Mouse (Mus musculus) thymus, postnatal 4 days (tissue): Measurements from ENCODE around the gene Nop53.
A peak's percentile ranks its signal among the peaks of the same experiment; 100 is the strongest.

Source experiments
- DNase-seq: peaks from one replicate; pipeline ENCODE4 v3.0.0; 2021

Gene Nop53

DNA sequence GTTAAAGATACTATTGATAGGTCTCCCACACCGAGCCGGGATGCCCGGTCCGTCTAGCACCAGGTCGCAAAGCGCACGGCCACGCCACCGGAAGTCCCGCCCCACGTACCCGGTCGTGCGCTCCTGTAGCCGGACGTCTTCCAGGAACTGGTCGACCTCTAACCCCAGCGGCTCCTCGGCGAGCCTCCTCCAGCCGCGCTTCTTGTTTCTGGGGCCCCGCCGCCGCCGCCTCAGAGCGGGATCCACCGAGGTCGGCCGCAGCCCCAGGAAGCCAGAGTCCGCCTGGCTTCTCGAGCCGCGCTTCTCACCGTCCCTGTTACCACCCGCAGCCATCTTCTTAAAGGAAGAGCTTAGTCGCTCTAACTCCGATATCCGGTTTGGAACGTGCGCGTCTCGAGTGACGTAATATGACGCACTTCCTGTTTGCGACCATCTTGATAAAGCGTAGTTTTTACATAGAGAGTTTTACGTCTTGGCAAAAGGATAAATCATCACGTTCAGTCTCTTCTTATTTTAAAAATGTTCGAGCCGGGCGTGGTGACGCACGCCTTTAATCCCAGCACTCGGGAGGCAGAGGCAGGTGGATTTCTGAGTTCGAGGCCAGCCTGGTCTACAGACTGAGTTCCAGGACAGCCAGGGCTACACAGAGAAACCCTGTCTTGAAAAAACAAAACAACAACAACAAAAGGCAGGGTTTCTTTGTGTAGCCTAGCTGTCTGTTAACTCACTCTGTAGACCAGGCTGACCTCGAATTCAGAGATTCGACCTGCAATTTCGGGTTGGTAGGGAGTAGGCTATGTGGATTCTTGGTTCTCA is at the start of gene Nop53:
Gene Nop53, minus strand, starts transcription at position 354 of the 816 bp plus-strand sequence.
- DNase-seq, result peak; percentile 89

DNA sequence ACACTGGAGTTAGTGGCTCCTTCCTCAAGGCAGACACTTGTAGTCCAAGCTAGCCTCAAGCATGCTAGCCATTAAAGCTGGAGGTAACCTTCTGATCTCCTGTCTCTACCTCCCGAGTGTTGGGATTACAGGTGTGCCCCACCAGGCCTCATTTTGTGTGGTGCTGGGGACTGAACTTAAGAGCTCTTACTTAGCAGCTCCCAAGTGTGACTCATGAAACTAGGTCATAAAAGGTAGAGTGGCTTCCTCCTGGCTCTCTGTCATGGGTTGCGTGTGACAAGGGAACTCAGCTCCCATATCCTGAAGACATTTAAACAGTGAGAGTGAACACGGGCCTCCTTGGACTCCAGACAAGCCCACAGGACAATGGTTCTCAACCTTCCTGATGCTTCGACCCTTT is 47.9 kb upstream of the Nop53 start:
- DNase-seq, result no peak

DNA sequence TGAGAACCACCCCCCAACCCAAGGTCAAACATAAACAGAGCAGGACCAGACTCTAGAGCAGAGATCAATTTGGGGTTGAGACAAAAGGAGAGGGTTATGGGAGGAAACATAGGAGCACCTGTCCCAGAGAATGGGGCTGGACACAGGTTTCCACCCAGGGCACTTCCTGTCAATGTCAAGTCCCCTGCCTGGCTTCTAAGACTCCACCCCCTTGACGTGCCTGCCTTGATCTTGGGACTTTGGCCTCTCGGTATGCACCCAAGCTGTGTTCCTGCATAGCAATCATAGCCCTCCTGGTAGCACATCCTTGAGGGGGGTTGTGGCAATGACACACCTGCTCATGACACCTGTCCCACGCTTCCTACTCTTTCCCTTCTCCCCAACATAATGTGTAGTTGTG is 47.3 kb upstream of the Nop53 start:
- DNase-seq, result no peak

DNA sequence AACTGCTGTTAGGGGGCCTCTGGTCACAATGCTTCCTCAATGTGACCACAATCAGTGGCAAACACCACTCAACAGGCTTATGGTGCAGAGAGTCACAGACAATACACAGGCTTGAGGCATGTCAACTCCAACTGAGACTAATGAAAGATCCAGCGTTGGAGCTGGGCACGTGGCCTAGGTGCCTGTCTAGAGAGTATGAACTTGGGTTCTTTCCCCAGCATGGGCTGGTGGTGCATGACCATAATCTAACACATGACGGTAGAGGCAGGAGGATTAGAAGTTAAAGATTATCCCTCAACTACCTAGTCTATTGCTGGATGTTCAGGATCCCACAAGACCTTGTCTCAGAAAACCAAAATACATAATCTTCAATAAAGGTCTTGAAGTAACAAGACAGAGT is 45.9 kb upstream of the Nop53 start:
- no peak for DNase-seq

DNA sequence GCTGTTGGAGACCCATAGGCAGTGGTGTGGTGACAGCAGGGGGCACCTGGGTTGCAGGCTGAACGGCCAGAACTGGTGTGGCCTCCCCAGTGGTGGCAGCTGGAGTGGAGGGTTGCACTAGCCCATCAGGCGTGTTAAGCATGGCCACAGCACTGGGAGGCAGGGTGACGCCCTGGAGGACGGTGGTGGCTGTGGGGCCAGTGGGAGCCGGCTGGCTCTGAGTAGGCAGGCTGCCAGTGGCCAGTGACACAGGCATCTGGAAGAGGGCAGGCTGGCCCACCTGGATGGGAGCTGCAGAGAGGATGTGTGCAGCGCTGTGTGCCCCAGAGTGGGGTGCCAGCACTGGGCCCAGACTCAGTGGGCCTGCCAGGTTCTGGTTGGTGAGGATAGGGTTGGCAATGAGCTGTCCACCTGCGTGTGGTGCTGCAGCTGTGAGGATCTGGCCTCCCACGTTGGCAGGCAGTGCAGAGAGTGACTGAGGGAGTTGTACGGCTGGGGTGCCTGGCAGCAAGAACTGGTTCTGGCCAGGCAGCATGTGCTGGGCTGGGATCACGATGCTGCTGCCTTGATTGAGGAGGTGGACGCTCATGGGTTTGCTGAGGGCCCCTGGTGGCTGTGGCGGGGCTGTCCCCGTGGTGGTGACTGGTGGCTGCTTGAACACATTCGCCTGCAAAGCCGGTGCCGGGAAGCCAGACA is 41.9 kb upstream of the Nop53 start:
- no peak for DNase-seq

DNA sequence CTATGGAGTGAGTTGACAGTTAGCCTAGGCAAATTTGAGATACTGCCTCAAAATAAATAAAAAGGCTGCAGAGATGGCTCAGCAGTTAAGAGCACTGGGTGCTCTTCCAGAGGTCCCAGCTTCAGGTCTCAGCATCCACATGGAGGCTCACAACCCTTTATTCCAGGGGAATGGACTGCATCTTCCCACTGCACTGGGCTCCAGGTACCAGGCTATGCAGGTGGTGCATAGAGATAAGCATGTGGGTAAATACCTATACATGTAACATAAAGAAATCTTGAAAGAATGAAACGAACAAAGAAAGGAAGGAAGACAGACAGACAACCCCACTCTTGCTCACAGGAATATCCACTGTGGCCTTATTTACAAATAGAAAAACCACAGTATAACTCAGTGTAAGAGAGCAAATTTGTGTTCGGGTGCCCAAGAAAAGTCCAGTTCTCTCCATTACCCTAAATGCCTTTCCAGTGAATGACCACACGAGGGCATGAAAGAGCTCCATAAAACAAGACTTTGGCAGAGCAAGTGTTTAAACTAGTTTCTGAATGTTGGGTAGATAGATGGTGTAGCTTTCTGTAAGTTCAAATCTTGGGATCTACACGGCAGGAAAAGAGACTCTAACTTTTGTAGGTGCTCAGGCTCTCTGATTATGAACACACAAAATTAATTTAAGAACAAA is 37.0 kb upstream of the Nop53 start:
- DNase-seq, result no peak

DNA sequence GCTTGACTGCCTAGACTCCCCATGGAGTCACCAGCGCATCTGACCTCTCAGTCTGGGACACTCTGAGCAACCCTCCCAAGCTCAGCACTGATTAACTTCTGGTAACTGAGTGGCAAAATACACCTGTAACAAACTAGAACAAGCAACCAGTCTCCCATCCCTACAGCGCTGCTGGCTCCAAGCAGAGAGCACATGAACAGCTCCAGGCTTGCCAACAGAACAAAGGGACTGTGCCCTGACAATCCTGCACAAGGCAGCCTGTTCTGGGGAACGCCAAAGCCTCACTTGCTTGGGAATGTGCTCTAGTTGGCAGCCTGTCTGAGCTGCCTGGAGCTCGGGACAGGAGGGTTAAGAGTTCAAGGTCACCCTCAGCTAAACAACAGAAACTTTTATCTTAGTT is 35.7 kb upstream of the Nop53 start:
- no peak for DNase-seq

DNA sequence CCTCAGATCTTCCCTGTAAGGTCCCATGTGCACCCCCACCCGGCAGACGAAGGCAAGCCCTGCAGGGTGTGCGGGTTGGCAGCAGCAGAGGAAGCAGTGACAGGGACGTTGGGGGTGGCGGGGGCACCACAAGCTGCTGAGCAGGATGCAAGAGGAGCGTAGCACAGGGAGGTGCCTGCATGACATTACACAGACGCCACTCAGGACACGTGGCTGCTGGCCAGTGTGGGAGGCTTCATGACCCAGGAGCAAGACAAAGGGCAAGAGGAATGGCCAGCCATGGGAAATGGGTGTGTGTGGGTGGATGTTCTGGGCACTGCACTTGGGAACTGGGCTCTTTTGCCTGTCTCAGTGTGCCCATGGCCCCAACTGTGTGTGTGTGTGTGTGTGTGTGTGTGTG is 34.4 kb upstream of the Nop53 start:
- no peak for DNase-seq

DNA sequence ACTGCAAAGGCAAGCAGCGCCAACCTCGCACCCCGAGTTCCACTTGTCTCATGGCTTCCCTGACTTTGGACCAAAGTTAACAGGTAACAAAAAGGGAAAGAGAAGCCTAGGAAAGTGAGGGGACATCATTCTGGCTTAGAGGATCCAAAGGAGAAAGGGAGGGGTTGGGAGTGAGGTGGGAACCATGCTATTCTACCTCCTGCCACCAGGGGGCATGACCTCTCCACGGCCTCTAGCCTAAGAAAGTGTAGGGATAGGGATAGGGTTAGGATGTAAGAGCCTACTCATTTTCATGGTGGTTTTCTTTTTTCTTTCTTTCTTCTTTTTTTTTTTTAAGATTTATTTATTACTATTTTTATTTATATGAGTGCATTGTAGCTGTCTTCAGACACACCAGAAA is 30.0 kb upstream of the Nop53 start:
- peak; percentile 61 for DNase-seq

DNA sequence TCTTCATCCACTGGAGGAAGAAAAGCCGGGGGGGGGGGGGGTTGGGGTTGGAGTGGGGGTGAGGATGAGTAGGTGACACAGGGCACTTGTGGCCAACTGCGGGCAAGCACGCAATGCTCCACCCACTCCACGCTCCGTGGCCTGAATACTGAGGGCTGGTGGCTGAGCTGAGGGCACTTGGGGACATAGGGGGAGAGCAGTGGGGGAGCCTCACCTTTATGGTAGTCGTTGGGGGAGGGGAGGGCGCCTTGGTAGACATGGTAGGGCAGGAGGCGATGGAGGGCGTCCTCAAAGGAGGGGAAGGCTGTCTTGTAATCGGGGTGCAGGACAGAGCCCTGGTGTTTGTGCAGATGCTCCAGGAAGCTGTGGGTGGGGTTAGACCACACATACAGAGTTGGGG is 29.6 kb upstream of the Nop53 start:
- DNase-seq, result peak; percentile 46

DNA sequence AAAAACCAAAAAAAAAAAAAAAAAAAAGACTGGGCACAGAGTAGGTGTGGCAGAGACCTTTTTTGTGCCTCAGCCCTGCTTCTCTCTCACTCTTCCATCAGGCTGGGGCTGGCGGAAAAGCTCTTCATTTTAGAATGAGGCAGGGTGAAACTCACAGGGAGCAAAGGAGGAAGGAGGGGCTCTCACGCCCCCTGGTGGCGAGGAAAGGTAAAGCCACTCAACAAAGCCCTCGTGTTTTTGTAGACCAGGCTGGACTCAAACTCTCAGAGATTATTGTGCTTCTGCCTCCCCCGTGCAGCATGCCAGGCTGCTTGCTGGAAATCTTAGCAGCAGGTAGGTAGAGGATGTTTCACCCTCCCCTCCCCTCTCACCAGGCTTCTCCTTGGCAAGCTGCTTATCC is 28.8 kb upstream of the Nop53 start:
- DNase-seq, result peak; percentile 77

DNA sequence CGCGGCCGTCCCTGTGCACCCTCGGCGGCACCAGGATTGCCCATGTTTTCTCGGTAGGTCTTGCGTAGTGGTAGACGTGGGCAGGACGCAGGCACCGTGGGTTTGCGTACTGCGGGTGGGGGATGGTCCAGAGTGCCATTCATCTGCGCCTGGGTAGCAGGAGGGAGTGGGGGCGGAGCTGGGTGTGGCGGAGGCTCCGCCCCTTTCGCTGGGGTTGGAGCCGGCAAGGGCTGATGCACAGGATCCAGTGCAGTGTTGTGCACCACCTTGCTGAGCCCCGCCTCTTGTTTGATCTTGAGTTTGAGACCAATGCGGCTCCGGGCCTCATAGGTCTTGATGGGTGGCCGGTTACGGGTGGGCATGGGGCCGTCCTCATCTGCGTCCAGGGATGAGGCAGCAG is 26.4 kb upstream of the Nop53 start:
- peak; percentile 25 for DNase-seq

DNA sequence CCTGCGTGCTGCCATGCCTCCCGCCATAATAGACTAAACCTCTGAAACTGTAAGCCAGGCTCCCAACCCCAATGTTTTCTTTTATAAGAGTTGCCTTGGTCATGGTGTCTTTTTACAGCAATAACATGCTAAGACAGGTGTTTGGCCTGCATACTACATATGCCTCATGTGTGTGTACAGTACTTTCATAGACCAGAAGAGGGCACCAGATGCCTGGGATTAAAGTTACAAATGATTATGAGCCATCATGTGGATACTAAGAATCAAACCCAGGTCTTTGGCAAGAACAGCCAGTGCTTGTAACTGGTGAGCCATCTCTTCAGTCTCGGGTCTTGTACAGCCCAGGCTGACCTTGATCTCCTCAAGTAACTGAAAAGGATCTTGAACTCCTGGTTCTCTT is 23.8 kb upstream of the Nop53 start:
- DNase-seq, result no peak

DNA sequence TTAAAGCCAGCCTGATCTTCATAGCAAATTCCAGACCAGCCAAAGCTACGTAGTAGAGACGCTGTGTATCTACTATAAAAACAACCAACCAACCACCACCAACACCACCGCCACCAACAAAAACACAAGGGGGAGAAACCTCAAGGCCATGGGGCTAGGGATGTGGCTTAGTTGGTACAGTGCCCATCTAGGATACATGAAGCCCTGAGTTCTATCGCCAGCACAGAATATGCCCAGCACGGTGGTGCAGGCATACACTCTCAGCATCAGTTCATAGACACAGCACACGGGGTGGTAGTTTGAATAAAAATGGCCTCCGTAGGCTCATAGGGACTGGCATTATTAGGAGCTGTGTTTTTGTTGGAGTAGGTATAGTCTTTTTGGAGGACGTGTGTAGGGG is 22.4 kb upstream of the Nop53 start:
- DNase-seq, result no peak

DNA sequence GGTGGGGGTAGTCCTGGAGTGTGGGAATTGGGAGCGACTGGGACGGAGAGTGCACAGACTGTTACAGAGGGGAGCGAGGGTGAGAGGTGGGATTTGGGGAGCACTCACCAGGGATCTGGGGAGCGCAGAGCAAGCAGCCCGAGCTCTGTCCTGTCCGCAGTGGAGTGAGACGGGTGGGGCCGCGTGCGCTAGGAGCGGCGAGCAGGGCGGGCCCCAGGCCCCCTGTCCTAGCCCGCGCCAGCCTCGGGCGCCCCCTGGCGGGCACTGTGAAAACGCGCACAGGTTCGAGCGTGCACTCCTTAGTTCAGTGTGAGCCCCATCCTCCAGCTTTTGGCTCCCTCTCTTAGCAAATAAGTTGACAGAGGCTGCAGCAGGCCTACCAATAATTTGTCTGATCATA is 21.4 kb upstream of the Nop53 start, which contains the start of gene Ehd2:
Gene Ehd2, minus strand, starts transcription at position 256 of the 400 bp plus-strand sequence.
- peak; percentile 83 for DNase-seq

DNA sequence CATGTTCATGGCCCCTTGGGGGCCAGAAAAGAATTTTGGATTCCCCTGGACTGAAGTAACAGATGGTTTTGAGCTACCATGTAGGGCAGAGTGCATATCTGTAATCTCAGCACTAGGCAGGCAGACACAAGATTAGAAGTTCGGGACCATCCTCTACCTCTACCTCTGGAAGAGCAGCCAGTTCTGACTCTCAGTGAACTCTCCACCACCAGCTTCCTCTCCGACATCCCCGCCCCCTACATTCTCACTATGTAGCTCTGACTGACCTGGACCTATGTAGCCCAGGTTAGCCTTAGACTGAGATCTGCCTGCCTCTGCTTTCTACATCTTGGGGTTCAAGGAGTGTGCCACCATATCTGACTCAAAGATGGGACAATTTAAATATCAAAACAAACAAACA is 20.6 kb upstream of the Nop53 start:
- no peak for DNase-seq

DNA sequence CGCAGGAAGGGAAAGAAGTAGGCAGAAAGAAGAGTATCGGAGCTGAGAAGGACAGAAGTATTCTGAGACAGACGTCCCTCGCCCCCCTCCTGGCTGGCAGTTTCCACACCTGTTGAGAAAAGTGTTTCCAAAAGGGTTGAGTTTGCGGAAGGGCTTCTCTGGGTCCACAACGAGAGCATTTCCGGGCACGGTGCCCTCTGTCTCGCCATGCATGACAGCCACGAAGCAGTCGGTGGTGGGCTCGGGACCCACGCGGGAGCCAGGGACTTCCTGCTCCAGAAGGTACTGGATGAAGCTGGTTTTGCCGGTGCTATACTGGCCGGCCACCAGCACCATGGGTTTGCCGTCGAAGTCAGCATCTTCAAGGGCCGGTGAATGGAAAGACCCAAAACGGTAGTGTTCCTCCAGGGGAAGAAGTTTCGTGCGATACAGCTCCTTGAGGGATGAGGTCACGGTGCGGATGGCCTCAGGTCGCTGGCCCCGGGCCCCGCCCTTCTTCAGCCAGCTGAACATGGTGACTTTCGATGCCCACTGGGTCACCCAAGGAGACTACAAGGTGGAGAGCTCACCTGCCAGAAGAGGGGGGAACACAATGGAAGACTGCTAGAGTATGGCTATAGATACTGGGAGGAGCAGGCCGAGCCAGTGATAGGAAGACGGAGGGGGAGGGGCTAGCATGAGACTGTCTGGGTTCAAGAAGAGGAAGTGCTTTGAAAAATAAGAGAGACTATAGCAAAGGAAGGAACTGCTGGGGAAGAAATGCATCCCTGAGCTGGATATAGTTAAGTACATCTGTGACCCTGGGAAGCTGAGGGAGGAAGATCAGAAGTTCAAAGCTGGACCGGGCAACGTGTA is 18.2 kb upstream of the Nop53 start:
- no peak for DNase-seq

DNA sequence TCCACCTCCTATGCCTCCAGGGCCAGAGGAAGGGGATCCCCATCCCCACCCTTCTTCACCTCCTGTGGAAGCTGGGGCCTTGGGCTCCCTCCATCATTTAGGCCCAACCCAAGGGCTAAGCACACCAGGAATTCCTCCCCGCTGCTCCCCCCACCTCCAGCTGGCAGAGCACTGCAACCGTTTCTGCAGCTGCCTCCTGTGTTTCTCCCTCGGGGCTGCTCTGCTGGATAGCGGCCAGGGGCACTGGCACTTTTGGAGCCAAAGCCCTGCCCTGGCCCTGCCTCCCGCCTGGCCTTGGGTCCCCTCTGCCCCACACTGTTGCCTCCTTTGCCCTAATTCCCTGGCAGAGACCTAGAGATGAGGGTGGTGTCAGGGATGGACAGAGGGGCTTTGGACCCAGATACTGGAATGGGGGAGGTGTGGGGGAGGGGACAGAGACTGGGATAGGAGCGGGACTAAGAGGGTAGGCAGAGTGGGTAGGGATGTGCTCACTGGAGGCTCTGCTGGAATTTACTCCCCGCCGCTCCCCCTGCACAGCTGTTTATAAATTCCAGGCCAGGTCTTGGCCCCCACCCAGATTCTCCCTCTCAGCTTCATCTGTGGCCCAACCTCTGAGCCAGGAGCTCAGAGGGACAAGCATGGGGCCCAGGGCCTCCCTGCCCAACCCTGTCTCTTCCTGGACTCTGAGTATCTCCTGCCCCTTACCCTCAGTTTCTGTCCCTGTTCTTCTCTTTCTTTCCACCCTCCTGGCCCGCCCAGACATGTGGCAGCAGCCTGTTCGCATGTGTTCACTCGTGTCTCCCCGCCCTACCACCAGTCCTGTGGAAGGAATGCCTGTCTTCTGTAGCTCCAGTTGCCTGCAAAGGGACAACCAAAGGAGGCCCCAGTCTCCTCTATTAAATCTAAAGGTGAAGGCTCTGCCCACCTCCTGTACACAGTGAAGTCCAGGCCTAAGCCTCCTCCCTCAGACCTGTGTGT is 16.7 kb upstream of the Nop53 start:
- DNase-seq, result no peak

DNA sequence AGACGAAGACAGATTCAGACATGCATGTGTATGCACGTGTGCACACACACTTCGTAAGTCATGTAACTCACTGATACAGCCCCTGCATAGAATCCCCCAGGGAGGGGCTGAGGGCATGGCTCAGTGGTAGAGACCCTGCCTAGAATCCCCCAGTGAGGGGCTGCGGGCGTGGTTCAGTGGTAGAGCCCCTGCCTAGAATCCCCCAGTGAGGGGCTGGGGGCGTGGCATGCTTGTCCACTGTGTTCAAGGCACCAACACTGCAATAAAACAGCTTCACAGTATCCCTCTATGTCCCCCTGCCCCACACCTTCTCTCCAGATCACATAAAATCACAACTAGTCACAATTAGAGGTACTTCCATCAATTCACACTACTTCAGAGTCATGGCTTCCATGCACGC is 15.9 kb upstream of the Nop53 start:
- no peak for DNase-seq

DNA sequence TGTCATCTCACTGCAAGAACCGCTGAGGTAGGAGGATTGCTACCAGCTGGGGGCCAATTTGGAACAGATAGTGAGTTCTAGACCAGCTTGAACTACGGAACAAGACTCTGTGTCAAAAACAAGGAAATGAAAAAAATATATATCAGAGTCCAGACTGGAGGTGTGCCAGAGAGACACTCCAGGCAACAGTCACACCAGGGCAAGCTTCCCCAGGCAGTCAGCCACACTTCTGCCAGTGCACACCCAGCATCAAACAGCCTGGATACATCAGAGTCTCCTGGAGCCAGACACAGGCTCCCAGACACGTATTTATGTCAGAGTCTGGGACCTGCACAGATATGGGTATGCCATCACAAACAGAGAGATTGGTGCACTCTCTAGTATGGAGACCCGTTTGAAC is 15.4 kb upstream of the Nop53 start:
- no peak for DNase-seq

DNA sequence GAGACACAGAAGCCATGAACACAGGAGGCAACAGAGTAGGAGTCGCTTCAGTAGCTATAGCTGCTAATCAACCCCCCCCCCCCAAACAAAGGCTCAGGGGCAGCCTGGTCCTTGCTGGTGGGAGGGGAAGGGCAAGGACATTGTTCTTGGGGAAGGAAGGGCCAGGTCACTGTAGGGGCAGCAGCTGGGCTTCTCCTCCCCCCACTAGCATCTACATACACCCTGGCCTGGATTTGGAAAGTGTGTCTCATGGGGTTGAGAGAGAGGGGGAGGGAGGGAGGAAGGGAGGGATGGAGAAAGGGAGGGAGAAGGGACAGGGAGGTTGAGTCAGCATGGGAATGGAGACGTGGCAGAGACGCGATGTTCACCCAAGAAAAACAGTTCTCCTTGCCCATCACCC is 14.8 kb upstream of the Nop53 start:
- DNase-seq, result no peak

DNA sequence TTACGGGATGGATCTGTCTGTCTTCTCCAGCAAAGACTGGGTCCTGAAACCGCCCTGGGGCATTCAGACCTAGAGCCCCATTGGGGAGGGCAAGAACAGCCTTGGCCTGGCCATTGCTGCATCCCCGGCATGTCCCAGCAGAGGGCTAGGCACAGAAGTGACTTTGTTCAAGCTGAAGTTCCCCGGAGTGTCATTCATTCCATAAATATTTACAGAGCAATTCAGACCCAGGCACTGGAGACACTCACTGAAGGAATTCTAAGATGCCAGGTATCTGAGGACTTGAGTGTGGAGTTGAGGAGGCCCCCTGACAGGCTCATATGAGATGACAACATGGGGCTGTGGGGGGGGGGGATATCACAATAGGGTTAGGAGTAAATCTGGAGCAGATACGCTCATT is 10.3 kb upstream of the Nop53 start:
- no peak for DNase-seq
